Mouse (Mus musculus) embryonic stem cell, embryonic (primary cell): Measurements from ENCODE around the gene Gm6871.
"Not testable (repeated sequence)": the region's sequence is repeated elsewhere in the genome, so short reads cannot be mapped to it uniquely, and the experiment has no call there.

Experiments used
- CTCF ChIA-PET, 4 experiments: fragments of 300-600 bp in 2 of 4; fragments of 350-600 bp in 2 of 4; sonication (Branson Sonifier 250); formaldehyde crosslinking; loops; one replicate each; lab custom pipeline; 2022; ENCODE audit warnings: inconsistent platforms in 2 of 4; lab: Charles Lee
- POLR2A ChIA-PET, 4 experiments: fragments of 300-600 bp in 2 of 4; fragments of 350-600 bp in 2 of 4; sonication (Branson Sonifier 250); formaldehyde crosslinking; loops; one replicate each; lab custom pipeline; 2022; ENCODE audit warnings: antibody characterized with exemption in 4 of 4, inconsistent platforms in 1 of 4; lab: Charles Lee

Gm6871 gene

GRCm38 (mm10) chr7:41573562-41573961 lies at the start of gene Gm6871:
TSS of gene Gm6871 (minus strand) at chr7:41573662.
- ChIA-PET POLR2A (interaction anchor here in 3 of 4 experiments (0.8 to 2.0 kb wide), 11 partner anchors 8 to 75 kb away, joined by 3 to 13 read pairs (median 4); partner anchors contain the start of genes Zfp788 (in 2 of the 3) and Gm20449 (in 1 of the 3)), CTCF (interaction anchor here in 3 of 4 experiments (0.5 to 1.6 kb wide), 3 partner anchors 13 to 698 kb away, joined by 3 to 4 read pairs (median 3); no protein-coding TSS in a partner anchor)

- POLR2A ChIA-PET: interaction anchor here in 2 of 4 experiments (0.7 to 0.9 kb wide), 3 partner anchors 17 to 29 kb away, joined by 3 to 4 read pairs (median 3); partner anchors contain the start of gene Zfp788 (in 1 of the 2)
- CTCF ChIA-PET: not testable (repeated sequence)
These were observed 42.8 kb upstream of the Gm6871 start for GRCm38 (mm10) chr7:41616241-41616640.

- CTCF ChIA-PET: no interaction called here
- POLR2A ChIA-PET: interaction anchor here in 1 of 4 experiments (1.0 kb wide), 1 partner anchor 28 kb away, joined by 3 read pairs; no protein-coding TSS in a partner anchor
These were observed 38.2 kb upstream of the Gm6871 start for GRCm38 (mm10) chr7:41611654-41612053.

GRCm38 (mm10) chr7:41599932-41600548 lies 26.6 kb upstream of the Gm6871 start:
- CTCF ChIA-PET: interaction anchor here in 3 of 4 experiments (0.7 to 1.2 kb wide), 5 partner anchors 9 to 100 kb away, joined by 3 to 5 read pairs (median 3); partner anchors contain the start of gene Zfp788 (in 1 of the 3)
- POLR2A ChIA-PET: interaction anchor here in 3 of 4 experiments (0.5 to 2.4 kb wide), 21 partner anchors 9 to 905 kb away, joined by 3 to 20 read pairs (median 5); partner anchors contain the start of genes Zfp788 (in 3 of the 3), AW146154 (in 2 of the 3), Gm20449 (in 2 of the 3) and AI987944 (in 1 of the 3)

GRCm38 (mm10) chr7:41599034-41599813 lies 25.8 kb upstream of the Gm6871 start, which contains the start of gene 2610021A01Rik:
TSS of gene 2610021A01Rik (plus strand) at chr7:41599230.
- CTCF ChIA-PET: interaction anchor here in 2 of 4 experiments (0.8 to 1.0 kb wide), 2 partner anchors 8 to 99 kb away, joined by 3 read pairs; no protein-coding TSS in a partner anchor
- POLR2A ChIA-PET: interaction anchor here in 3 of 4 experiments (0.6 to 2.4 kb wide), 25 partner anchors 9 to 906 kb away, joined by 3 to 20 read pairs (median 5); partner anchors contain the start of genes Zfp788 (in 3 of the 3), AW146154 (in 2 of the 3), Gm20449 (in 2 of the 3) and AI987944 (in 1 of the 3)

- ChIA-PET CTCF (no interaction called here), POLR2A (interaction anchor here in 3 of 4 experiments (0.7 to 2.3 kb wide), 13 partner anchors 10 to 205 kb away, joined by 3 to 11 read pairs (median 4); partner anchors contain the start of genes Zfp788 (in 3 of the 3), AI987944 (in 2 of the 3), AW146154 (in 2 of the 3) and Gm20449 (in 2 of the 3))
These were observed 25.2 kb upstream of the Gm6871 start for GRCm38 (mm10) chr7:41598615-41599014.

GRCm38 (mm10) chr7:41587831-41588230 lies 14.4 kb upstream of the Gm6871 start:
- CTCF ChIA-PET: not testable (repeated sequence)

GRCm38 (mm10) chr7:41582028-41582427 lies 8.6 kb upstream of the Gm6871 start:
- ChIA-PET POLR2A (interaction anchor here in 3 of 4 experiments (0.6 to 3.0 kb wide), 30 partner anchors 8 to 1627 kb away, joined by 3 to 20 read pairs (median 4); partner anchors contain the start of genes Zfp788 (in 3 of the 3), AW146154 (in 2 of the 3), Gm20449 (in 2 of the 3) and Gm6871 (in 2 of the 3)), CTCF (interaction anchor here in 2 of 4 experiments (0.6 to 1.0 kb wide), 2 partner anchors 82 to 83 kb away, joined by 3 to 4 read pairs; partner anchors contain the start of genes AW146154 (in 2 of the 2) and Gm20449 (in 1 of the 2))

More at GRCm38 (mm10) chr7:41587831-41588230, 14.4 kb upstream of the Gm6871 start:
- POLR2A ChIA-PET: interaction anchor here in 1 of 4 experiments (1.2 kb wide), 1 partner anchor 45 kb away, joined by 3 read pairs; the partner anchor contains the start of gene Zfp788

- CTCF ChIA-PET: no interaction called here
- POLR2A ChIA-PET: no interaction called here
These were observed 4.5 kb upstream of the Gm6871 start for GRCm38 (mm10) chr7:41577956-41578355.

GRCm38 (mm10) chr7:41560681-41561080 lies 12.8 kb downstream of the Gm6871 start:
- POLR2A ChIA-PET: interaction anchor here in 3 of 4 experiments (0.6 to 3.9 kb wide), 32 partner anchors 12 to 1032 kb away, joined by 3 to 33 read pairs (median 5); partner anchors contain the start of genes AW146154 (in 3 of the 3), Gm20449 (in 3 of the 3), Zfp788 (in 3 of the 3) and Gm6871 (in 2 of the 3)

GRCm38 (mm10) chr7:41512672-41513071 lies 60.8 kb downstream of the Gm6871 start:
- POLR2A ChIA-PET: interaction anchor here (1.0 to 1.7 kb wide), 9 partner anchors 12 to 121 kb away, joined by 3 to 11 read pairs (median 5); partner anchors contain the start of genes Gm20449 (in 3 of the 4), Zfp788 (in 2 of the 4) and AW146154 (in 1 of the 4)

More at GRCm38 (mm10) chr7:41560681-41561080, 12.8 kb downstream of the Gm6871 start:
- CTCF ChIA-PET: interaction anchor here in 2 of 4 experiments (0.9 to 1.1 kb wide), 3 partner anchors 13 to 73 kb away, joined by 3 to 5 read pairs (median 3); partner anchors contain the start of genes Gm6871 (in 1 of the 2) and Zfp788 (in 1 of the 2)

GRCm38 (mm10) chr7:41512207-41512606 lies 61.3 kb downstream of the Gm6871 start:
- ChIA-PET POLR2A (interaction anchor here (0.6 to 1.7 kb wide), 12 partner anchors 10 to 121 kb away, joined by 3 to 11 read pairs (median 4); partner anchors contain the start of genes Gm20449 (in 3 of the 4), Zfp788 (in 3 of the 4) and AW146154 (in 1 of the 4)), CTCF (interaction anchor here in 2 of 4 experiments (1.3 to 1.4 kb wide), 2 partner anchors 12 kb away, joined by 4 read pairs; no protein-coding TSS in a partner anchor)

More at GRCm38 (mm10) chr7:41512672-41513071, 60.8 kb downstream of the Gm6871 start:
- CTCF ChIA-PET: interaction anchor here in 2 of 4 experiments (1.3 to 1.4 kb wide), 2 partner anchors 12 kb away, joined by 4 read pairs; no protein-coding TSS in a partner anchor

- POLR2A ChIA-PET: interaction anchor here in 2 of 4 experiments (0.6 to 6.9 kb wide), 7 partner anchors 10 to 273 kb away, joined by 3 to 80 read pairs (median 4); partner anchors contain the start of gene Zfp788 (in 2 of the 2)
- CTCF ChIA-PET: interaction anchor here in 2 of 4 experiments (0.6 to 1.4 kb wide), 2 partner anchors 737 to 1286 kb away, joined by 3 read pairs; no protein-coding TSS in a partner anchor
These were observed 71.1 kb downstream of the Gm6871 start for GRCm38 (mm10) chr7:41502402-41502801.

- ChIA-PET POLR2A (interaction anchor here in 3 of 4 experiments (0.5 to 6.9 kb wide), 36 partner anchors 10 to 1088 kb away, joined by 3 to 80 read pairs (median 5); partner anchors contain the start of genes AI987944 (in 3 of the 3), Zfp788 (in 2 of the 3) and 2610021A01Rik (in 1 of the 3)), CTCF (interaction anchor here in 3 of 4 experiments (0.6 to 3.2 kb wide), 20 partner anchors 8 to 1983 kb away, joined by 3 to 34 read pairs (median 4); partner anchors contain the start of genes Zfp788 (in 2 of the 3), AI987944 (in 1 of the 3), Gm6871 (in 1 of the 3) and Zfp619 (in 1 of the 3))
These were observed 73.1 kb downstream of the Gm6871 start for GRCm38 (mm10) chr7:41500151-41500934.

GRCm38 (mm10) chr7:41499389-41500049 lies 73.9 kb downstream of the Gm6871 start, which contains the start of the genes Gm20449 and AW146154:
TSS of gene Gm20449 (minus strand) at chr7:41499417.
TSS of gene AW146154 (minus strand) at chr7:41499890.
- CTCF ChIA-PET: interaction anchor here in 3 of 4 experiments (0.6 to 3.2 kb wide), 20 partner anchors 8 to 1982 kb away, joined by 3 to 34 read pairs (median 4); partner anchors contain the start of genes Zfp788 (in 3 of the 3), AI987944 (in 1 of the 3) and Zfp619 (in 1 of the 3)
- POLR2A ChIA-PET: interaction anchor here in 3 of 4 experiments (0.5 to 6.9 kb wide), 41 partner anchors 8 to 1982 kb away, joined by 3 to 80 read pairs (median 5); partner anchors contain the start of genes AI987944 (in 3 of the 3), Zfp788 (in 2 of the 3), 2610021A01Rik (in 1 of the 3) and Gm6871 (in 1 of the 3)
